Mouse (Mus musculus): Measurements from ENCODE around the gene Ap1s3. TPM values are rescaled to one million over a fixed set of nuclear protein-coding genes. Genes with fewer than 3 reads are reported as not detected.

Ap1s3 gene
- total RNA-seq (2021): under 1 TPM; 0.16 to 0.36 TPM

DNA sequence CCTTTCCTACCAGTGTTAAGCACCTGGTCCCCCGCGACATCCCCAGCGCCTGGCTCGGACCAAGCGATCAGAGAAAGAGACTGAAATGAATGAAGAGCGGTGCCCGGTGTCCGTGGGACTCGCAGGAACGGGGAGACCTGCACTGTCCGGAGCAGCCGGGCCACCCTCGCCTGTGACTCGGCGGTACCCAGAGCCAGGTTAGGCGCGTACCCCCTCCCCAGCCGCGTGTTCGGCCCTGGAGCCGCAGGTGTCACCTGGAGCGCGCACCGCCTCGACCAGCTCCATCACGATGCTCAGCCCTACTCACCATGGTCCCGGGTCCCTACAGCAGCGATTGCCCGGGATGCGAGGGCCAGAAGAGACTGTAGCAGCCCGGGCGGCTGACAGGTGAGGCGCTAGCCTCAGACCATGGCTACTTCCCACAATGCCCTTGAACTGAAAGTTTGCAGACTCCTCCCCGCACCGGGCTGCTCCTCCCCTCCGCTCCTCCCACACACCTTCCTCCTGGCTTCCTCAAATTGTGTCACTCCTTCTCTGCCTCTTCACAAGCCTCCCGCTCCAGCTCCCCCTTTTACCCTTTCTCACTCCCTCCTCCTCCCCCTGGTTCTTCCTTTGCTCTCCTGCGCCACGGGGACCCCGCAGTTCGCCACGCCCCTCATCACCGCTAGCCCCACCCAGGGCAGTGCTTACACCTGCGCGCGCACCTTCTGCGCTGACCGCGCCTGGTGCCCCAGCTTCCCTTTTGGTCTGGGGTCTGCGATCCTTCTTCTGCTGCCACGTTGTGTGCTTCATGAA, at the start of gene Ap1s3:
Ap1s3 (minus strand) TSS at position 430 of the 795 bp plus-strand sequence.
- intact Hi-C loops (cut with DNase I): no loop called here
- DNase-seq: peak; percentile 9 to 29

DNA sequence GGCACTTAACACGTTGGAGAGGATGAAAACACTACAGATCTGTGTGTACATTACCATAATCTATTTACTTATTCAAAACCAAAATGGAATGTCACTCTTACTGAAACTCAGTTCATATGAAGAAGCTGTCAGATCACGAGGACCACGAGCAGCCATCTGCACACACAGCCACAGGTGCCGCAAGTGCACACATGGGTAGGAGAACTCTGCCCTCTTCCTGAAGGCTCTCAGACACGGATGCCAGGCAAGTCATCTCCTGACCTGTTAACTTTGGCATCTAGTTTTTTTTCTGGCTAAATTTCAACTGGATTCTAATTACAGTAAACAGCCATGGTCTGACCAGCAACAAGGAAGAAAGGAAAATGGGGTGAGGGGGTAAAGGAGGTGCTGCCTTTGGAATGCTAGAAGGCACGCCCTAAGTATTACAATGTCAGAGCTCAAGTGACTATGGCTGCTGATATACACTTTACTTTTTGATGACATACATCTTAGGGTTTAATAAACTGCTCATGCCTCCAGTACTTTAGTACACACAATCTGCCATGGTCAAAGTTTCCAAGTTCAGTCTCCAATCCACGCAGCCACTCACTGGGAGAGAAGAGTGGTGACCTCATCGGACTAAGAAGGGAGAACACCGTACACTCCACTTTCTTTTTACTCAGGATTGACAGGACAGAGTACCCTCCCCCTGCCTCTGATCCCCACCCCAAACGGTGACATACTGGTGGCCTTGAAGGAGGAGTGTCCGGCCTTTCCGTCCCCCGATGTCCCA, 42.6 kb upstream of the Ap1s3 start:
- no peak for DNase-seq
- intact Hi-C loops (cut with DNase I): loop anchor here (5.0 kb wide), 2 partner anchors 48 to 63 kb away; partner anchors contain the start of genes Mrpl44 and Wdfy1

DNA sequence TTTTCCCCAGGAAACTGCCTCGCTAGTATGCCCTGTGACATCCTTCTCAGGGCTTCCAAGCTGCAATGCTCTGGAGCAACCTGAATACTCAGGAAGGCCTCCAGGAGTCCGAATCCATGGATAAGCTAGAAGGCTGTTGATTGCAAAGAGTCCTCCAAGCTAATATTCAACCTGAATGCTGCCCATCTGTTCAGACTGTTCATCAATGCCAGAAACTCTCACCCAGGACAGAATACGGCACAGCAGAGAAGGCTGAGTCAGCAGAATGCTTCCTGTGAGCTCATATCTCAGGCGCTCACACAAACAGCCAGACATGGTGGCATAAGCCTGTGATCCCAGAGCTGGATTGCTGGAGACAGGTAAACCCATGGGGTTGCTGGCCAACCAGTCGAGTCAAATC, 41.3 kb upstream of the Ap1s3 start:
- intact Hi-C loops (cut with DNase I): loop anchor here (5.0 kb wide), 2 partner anchors 49 to 64 kb away; partner anchors contain the start of genes Mrpl44 and Wdfy1
- DNase-seq: no peak

GRCm38 (mm10) chr1:79711147-79712126, 39.7 kb upstream of the Ap1s3 start:
- intact Hi-C loops (cut with DNase I): loop anchor here (5.0 kb wide), 2 partner anchors 51 to 66 kb away; partner anchors contain the start of genes Mrpl44 and Wdfy1
- DNase-seq: no peak

DNA sequence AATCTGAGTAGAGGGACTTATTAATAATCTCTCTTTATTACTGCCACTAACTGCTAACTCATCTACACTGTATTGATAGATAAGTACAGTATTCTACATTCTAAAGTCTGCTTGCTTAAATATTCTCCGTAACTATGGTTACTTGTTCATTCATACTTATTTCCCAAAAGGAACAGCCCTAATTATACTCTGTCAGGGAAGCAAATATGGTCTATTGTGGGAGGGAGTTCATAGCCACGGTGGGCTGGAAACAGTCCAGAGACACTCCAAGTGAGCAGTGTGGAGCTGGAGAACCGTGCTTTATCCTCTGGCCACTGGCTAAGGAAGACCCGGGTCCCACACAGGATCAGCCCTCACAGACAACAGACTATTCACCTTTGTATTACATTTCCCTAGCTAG, 38.9 kb upstream of the Ap1s3 start:
- DNase-seq: no peak
- intact Hi-C loops (cut with DNase I): loop anchor here (5.0 kb wide), 2 partner anchors 52 to 67 kb away; partner anchors contain the start of genes Mrpl44 and Wdfy1

- DNase-seq: no peak
- intact Hi-C loops (cut with DNase I): loop anchor here (5.0 kb wide), 2 partner anchors 52 to 67 kb away; partner anchors contain the start of genes Mrpl44 and Wdfy1
Observed at GRCm38 (mm10) chr1:79710216-79710615, 38.4 kb upstream of the Ap1s3 start.

DNA sequence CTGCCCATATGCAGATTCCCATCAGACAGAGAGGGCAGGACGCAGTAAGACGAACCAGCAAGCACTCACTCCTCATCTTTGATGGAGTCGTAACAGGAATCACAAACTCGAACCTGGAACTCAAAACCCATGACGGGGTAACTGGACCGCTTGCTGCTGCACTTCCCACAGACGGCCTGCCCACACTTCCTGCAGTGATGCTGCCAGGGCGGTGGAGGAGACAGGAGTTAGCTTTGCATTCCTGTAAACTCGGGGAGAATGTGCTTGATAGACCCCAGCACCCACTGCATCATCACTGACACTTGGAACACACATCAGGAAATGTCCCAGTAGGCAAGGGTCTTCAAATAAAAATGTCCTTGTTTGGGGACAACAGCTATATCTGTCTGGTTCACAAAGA, 35.6 kb upstream of the Ap1s3 start:
- intact Hi-C loops (cut with DNase I): no loop called here
- DNase-seq: no peak

DNA sequence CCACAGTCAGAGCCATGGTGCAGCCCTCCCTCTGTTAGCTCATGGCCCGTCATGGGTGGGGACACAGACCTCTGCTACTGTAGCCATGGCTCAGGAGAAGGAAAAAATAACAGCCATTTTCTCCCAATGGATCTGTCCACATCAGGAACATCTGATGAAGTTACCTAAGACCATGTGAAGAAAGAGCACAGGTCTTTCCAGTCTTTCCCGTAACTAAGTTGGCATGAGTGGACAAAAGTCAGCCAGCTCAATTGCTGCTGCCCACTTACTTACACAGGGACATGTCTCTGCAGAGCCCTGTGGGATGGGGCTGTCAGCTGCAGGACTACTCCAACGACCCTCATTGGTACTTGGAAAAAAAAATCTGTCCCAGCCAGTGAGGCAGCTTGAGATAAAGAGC, 34.9 kb upstream of the Ap1s3 start:
- no peak for DNase-seq
- intact Hi-C loops (cut with DNase I): no loop called here

DNA sequence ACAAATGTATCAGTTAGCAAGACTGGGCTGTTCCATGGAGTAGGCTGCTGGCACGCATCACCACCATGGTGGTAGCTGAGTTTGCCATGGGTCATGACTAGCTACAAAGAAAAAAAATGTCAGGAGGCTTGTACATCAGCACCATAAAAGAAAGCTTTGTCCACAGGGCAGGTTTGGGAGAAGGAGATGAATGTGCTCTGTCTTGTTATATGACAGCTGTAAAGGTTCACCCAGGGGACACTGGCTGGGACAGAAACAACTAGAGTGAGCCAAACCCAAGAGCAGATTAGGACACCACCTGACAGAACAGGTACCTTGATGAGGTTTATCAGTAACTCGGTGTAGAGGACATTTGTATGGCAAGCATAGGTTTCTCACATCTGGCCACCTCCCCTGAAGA, 32.9 kb upstream of the Ap1s3 start:
- intact Hi-C loops (cut with DNase I): no loop called here
- no peak for DNase-seq

DNA sequence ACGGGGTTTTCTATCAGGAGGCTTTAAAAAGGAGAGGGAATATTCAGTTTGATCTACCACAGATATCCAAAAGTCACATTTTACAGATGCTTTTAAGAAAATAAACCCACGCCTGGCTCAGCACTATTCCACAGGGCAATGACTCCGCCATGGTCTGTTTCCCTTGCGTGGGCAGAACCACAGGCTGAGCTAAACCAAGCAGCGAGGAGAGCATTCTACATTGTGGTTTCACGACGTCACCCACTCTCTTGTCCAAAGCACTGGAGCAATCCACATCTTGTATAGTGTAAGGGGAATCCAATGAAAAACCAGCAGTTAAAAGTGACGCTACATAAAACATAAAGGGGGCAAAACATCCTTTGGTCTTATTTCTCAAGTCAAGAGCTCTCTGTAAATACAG, 31.7 kb upstream of the Ap1s3 start:
- intact Hi-C loops (cut with DNase I): no loop called here
- no peak for DNase-seq

DNA sequence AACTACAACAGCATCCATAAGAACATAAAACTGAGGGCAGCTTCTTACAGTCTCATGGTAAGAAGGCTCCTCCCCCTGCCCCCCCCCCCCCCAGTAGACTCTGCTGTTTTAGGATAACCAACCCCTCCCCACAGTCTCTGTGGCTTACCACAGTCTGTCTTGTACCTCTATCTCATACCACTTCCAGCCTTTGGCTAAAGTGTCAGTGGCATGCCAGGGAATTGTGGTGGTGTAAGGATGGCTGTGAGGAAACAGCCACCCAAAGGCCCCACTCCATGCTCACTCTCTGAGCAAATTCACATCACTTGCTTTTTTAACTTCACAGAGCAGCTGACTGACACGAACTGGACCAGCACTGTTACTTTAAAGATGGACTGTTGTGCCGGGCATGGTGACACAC, 26.7 kb upstream of the Ap1s3 start:
- no peak for DNase-seq
- intact Hi-C loops (cut with DNase I): no loop called here

- intact Hi-C loops (cut with DNase I): no loop called here
- no peak for DNase-seq
Observed at GRCm38 (mm10) chr1:79697382-79697781, 25.6 kb upstream of the Ap1s3 start.

- no peak for DNase-seq
- intact Hi-C loops (cut with DNase I): no loop called here
Observed at GRCm38 (mm10) chr1:79696933-79697332, 25.2 kb upstream of the Ap1s3 start.

DNA sequence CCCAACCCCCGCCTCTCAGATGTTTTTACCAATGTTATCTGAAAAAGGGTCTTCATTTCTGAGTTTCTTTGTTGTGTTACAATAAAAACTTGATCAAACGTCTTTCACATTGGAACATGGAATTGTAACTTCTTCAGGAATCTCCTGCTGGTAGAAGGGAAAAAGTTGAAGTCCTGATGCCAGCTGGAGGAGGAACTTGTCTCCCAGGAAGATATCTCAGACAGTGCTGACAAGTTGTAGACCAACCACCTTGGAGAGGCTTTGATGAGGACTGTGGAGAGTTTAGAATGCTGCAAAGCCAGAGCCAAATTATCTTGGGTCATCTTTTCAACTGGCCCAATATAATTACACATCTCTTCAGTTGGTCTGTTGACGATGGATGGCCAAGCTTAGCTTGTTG, 20.7 kb upstream of the Ap1s3 start:
- DNase-seq: no peak
- intact Hi-C loops (cut with DNase I): no loop called here

GRCm38 (mm10) chr1:79687254-79687653, 15.5 kb upstream of the Ap1s3 start:
- DNase-seq: no peak
- intact Hi-C loops (cut with DNase I): loop anchor here (10.0 kb wide), 1 partner anchor 1152 kb away; no protein-coding TSS in a partner anchor

DNA sequence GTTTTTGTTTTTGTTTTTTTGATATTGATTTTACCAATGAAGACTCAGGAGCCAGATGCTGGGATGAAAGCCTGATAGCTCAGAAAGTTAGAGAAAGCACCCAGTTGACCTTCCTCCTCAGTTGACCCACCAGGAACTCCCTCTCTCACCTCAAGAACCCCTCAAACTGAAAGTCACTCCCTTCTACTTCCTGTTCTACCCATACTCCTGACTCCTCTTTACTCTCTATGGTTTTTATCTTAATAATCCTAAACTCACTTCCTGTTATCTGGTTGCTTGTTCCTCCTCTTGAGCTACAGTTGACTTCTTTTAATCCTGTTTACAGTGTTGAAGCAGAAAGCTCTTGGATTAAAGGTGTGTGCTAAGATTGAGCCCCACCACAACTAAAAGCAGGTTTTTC, 12.3 kb upstream of the Ap1s3 start:
- intact Hi-C loops (cut with DNase I): loop anchor here (10.0 kb wide), 1 partner anchor 1149 kb away; no protein-coding TSS in a partner anchor

GRCm38 (mm10) chr1:79682936-79683335, 11.2 kb upstream of the Ap1s3 start:
- DNase-seq: no peak

More for the DNA sequence above, 12.3 kb upstream of the Ap1s3 start:
- no peak for DNase-seq

GRCm38 (mm10) chr1:79680777-79681176, 9.0 kb upstream of the Ap1s3 start:
- no peak for DNase-seq
- intact Hi-C loops (cut with DNase I): loop anchor here (10.0 kb wide), 1 partner anchor 1146 kb away; no protein-coding TSS in a partner anchor

More at GRCm38 (mm10) chr1:79682936-79683335, 11.2 kb upstream of the Ap1s3 start:
- intact Hi-C loops (cut with DNase I): loop anchor here (1.0 to 10.0 kb wide), 2 partner anchors 959 to 1148 kb away; no protein-coding TSS in a partner anchor

DNA sequence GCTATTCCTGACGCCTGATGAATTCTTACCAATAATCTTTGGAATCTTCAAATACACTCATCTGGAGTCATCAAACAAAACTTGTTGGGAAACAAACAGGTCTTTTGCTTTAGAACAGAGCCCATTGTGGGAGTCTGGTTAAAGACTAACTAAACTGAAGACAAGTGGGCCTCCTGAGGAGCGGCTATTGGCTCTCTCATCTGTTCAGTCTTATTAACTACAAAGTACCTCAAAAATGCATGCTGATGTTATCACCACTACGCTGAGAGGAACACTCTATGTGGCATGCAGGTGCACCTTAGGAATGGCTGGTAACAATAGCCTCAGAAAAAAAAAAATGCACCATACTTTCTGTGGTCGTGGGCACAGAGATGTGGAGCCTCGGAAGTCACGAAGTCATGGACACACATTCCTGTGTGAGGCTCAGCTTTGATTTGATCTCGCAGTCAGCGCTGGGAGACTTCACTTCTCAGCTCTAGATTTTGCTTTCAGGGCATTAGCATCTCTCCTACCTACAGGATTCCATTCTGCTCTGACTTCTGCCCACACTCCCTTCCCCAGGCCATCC, 6.4 kb upstream of the Ap1s3 start:
- DNase-seq: no peak
- intact Hi-C loops (cut with DNase I): no loop called here

- intact Hi-C loops (cut with DNase I): no loop called here
- no peak for DNase-seq
Observed at GRCm38 (mm10) chr1:79675716-79676115, 3.9 kb upstream of the Ap1s3 start.
